Comparison of ENCODE assay signal across 9 mouse cellular contexts in the genomic region with DNA sequence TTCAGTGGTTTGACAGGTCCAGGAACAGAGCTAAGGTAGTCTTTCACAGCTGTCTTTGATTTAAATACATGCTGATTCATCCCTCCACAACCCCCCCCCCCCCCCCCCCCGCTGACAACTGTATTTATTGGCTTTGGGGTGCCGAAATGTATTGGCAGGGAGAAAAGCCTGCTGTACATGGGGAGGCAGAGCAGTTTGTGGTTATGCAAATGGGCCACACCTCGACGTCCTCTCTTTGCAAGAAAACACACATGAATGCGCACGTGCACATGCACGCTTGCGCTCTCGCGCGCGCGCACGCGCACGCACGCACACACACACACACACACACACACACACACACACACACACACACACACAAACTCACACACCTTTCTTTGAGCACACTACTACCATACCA. TPM values are rescaled to one million over a fixed set of nuclear protein-coding genes. Genes with fewer than 3 reads are reported as not detected.
DNase-seq lines count a peak whose midpoint lies in the region; ATAC-seq and TF ChIP-seq lines count a peak whose summit lies in the region.
"Had no signal": no experiment of that assay in that cellular context is flagged by ENCODE, and none has a peak within 500 bp of the region (broad histone marks: within the 10 kb centered on the region; RNA-seq: fewer than 3 reads in every experiment).

No protein-coding gene starts in this region.

- no peaks in the 10 kb centered on the region for H3K4me1 ChIP-seq in heart, postnatal 0 days (ENCODE audit: control insufficient read depth, insufficient read depth)
- H3K4me1 ChIP-seq in forebrain, embryonic 10.5 days = peaks cover 32% of the 10 kb centered on the region
- peaks cover 24% of the 10 kb centered on the region for H3K4me1 ChIP-seq in midbrain, embryonic 13.5 days (replicated peaks)
- H3K4me1 ChIP-seq: megakaryocyte, embryonic 14.5 days had no signal

- no peak overlapping the region for H3K9ac ChIP-seq in heart, postnatal 0 days (replicated peaks; ENCODE audit: low read depth, low read length)
- H3K9ac ChIP-seq in midbrain, embryonic 13.5 days (replicated peaks) = no peak overlapping the region

- TF ChIP-seq EP300 in heart, postnatal 0 days (IDR thresholded peaks at IDR 0.05; ENCODE audit: low read depth) = no peak

- no peak for ATAC-seq in heart, postnatal 0 days (ENCODE audit: insufficient read depth, low read depth)
- ATAC-seq in midbrain, embryonic 13.5 days = peak; percentile 48; the same call in 1 of the 2 replicates
- ATAC-seq in granulocyte monocyte progenitor cell, adult 5-6 weeks (replicated peaks; ENCODE audit: poor library complexity, severe bottlenecking) = no peak

- no peak for DNase-seq in heart, postnatal 0 days (ENCODE audit: low spot score)
- no peak for DNase-seq in heart, postnatal 36 days
- peak; percentile 23 for DNase-seq in ES-CJ7 (ENCODE audit: low read depth, low spot score)
- no peak for DNase-seq in forebrain, embryonic 10.5 days (ENCODE audit: extremely low spot score, low spot score)
- DNase-seq in urinary bladder, postnatal 25 days (ENCODE audit: low spot score) = no peak
- no peak for DNase-seq in cerebellum, adult 11 months

- TF ChIP-seq CTCF in heart, postnatal 0 days (IDR thresholded peaks at IDR 0.05; ENCODE audit: low read depth) = no peak

- H3K4me3 ChIP-seq in heart, postnatal 0 days (ENCODE audit: low read depth, low read length) = no peak overlapping the region
- peak overlapping the region; percentile 31 for H3K4me3 ChIP-seq in forebrain, embryonic 10.5 days
- H3K4me3 ChIP-seq in midbrain, embryonic 13.5 days (replicated peaks) = no peak overlapping the region
- H3K4me3 ChIP-seq: megakaryocyte, embryonic 14.5 days had no signal

- H3K36me3 ChIP-seq in heart, postnatal 0 days (replicated peaks; ENCODE audit: control insufficient read depth, insufficient read depth, low read length) = no peaks in the 10 kb centered on the region
- H3K36me3 ChIP-seq in forebrain, embryonic 10.5 days (replicated peaks) = no peaks in the 10 kb centered on the region
- H3K36me3 ChIP-seq in midbrain, embryonic 13.5 days = no peaks in the 10 kb centered on the region

- 67% methylated on average over 17 of the region's 17 CpGs for WGBS in heart, postnatal 0 days
- 49% methylated on average over 17 of the region's 17 CpGs for WGBS in forebrain, embryonic 10.5 days
- WGBS in midbrain, embryonic 13.5 days = 53% methylated on average over 14 of the region's 17 CpGs

- no peaks in the 10 kb centered on the region for H3K27me3 ChIP-seq in heart, postnatal 0 days (ENCODE audit: control insufficient read depth, insufficient read depth, low read length)
- H3K27me3 ChIP-seq in forebrain, embryonic 10.5 days (ENCODE audit: poor library complexity, severe bottlenecking) = peaks cover 56% of the 10 kb centered on the region
- H3K27me3 ChIP-seq in midbrain, embryonic 13.5 days = peaks cover 11% of the 10 kb centered on the region; the same call in 1 of the 2 replicates
- H3K27me3 ChIP-seq: megakaryocyte, embryonic 14.5 days had no signal

- H3K27ac ChIP-seq in heart, postnatal 0 days (ENCODE audit: low read depth) = no peak overlapping the region
- H3K27ac ChIP-seq in forebrain, embryonic 10.5 days = no peak overlapping the region
- no peak overlapping the region for H3K27ac ChIP-seq in midbrain, embryonic 13.5 days

- intact Hi-C loops in heart, postnatal 36 days (cut with DNase I) = no loop called here

- H3K4me2 ChIP-seq in heart, postnatal 0 days (ENCODE audit: low read depth, low read length) = peak overlapping the region; percentile 23; the same call in 1 of the 2 replicates
- H3K4me2 ChIP-seq in midbrain, embryonic 13.5 days (replicated peaks) = peak overlapping the region; percentile 39

- no peaks in the 10 kb centered on the region for H3K9me3 ChIP-seq in heart, postnatal 0 days (replicated peaks; ENCODE audit: control insufficient read depth, low read length)
- no peaks in the 10 kb centered on the region for H3K9me3 ChIP-seq in forebrain, embryonic 10.5 days
- 0 out of 2 replicates have a peak, but pooled peaks cover under 1% of the 10 kb centered on the region for H3K9me3 ChIP-seq in midbrain, embryonic 13.5 days

RNA-seq across cellular contexts. Expression of a gene that starts 58.5 kb away (rescaled TPM):
- not detected in 2 replicates for total RNA-seq in heart, postnatal 0 days (2014; rRNA removed; ENCODE audit: low replicate concordance)
- not detected in 2 replicates for polyA plus RNA-seq in heart, postnatal 0 days (2015; fragmentation: Nextera tagmentation; extraction: Ambion mirVana)
- total RNA-seq in heart, postnatal 36 days (2021) = not detected
- 0.10 and 0.18 TPM in 2 replicates for polyA plus RNA-seq in forebrain, embryonic 10.5 days (2016; fragmentation: Nextera tagmentation; extraction: Ambion mirVana)
- polyA plus RNA-seq in midbrain, embryonic 13.5 days (2015; fragmentation: Nextera tagmentation; extraction: Ambion mirVana) = 0.19 and 0.46 TPM in 2 replicates
- total RNA-seq in granulocyte monocyte progenitor cell, adult 5-6 weeks (2014; fragmentation: Nextera tagmentation) = 1.4 and 4.7 TPM in 2 replicates
- total RNA-seq in granulocyte monocyte progenitor cell, adult 5-6 weeks (2017) = not detected in 2 replicates
